Mouse (Mus musculus): ENCODE data around the gene Pcsk2.

Gene Pcsk2

GRCm38 (mm10) chr2:143709979-143710378 is 164.0 kb downstream of the Pcsk2 start:
- ChIA-PET CTCF (interaction anchor here in 3 of 4 experiments (0.7 to 1.1 kb wide), 4 partner anchors 153 to 764 kb away, joined by 3 to 6 read pairs (median 4); no protein-coding TSS in a partner anchor), POLR2A (interaction anchor here in 2 of 4 experiments (0.6 to 1.0 kb wide), 2 partner anchors 304 to 363 kb away, joined by 3 read pairs; no protein-coding TSS in a partner anchor)

- CTCF ChIA-PET = no interaction called here
- POLR2A ChIA-PET = no interaction called here
Observed at GRCm38 (mm10) chr2:143711886-143712285, 165.9 kb downstream of the Pcsk2 start.

DNA sequence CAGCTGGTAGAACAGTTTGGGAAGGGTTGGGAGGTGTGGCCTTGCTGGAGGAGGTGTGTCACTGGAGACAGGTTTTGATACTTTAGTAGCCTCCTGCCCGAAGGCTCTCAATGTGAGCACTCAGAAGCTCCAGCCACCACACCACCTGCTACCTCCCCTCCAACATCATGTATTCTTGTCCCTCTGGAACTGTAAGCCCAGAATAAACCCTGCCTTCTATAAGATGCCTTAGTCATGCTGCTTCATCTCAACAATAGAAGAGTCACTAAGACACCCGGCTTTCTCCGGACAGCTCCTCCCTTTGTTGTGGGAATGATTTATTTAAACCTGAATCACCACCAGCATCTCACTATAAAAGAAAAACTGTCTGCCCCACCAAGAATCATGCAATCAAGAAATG is 166.9 kb downstream of the Pcsk2 start:
- ChIA-PET CTCF (interaction anchor here in 2 of 4 experiments (0.5 to 1.1 kb wide), 2 partner anchors 145 to 599 kb away, joined by 3 to 4 read pairs; no protein-coding TSS in a partner anchor), POLR2A (interaction anchor here in 1 of 4 experiments (0.6 kb wide), 1 partner anchor 110 kb away, joined by 3 read pairs; no protein-coding TSS in a partner anchor)

GRCm38 (mm10) chr2:143713902-143714301 is 167.9 kb downstream of the Pcsk2 start:
- ChIA-PET POLR2A (no interaction called here), CTCF (no interaction called here)

- CTCF ChIA-PET = no interaction called here
- POLR2A ChIA-PET = no interaction called here
Observed at GRCm38 (mm10) chr2:143715110-143715509, 169.2 kb downstream of the Pcsk2 start.

DNA sequence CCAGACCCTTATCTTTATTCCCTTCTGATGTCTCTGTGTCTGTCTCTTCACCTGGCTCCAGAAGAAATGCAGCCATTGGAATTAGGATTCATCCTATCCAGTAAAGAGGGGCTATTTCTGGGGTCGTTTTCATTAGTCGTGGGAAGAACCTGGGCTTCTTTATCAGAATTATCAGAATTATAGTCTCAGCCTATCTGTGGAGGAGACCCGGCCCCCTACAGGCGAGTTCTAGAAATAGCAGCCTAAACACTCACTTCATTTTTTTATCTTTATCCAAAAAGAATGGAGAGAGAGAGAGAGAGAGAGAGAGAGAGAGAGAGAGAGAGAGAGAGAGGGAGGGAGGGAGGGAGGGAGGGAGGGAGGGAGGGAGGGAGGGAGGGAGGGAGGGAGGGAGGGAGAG is 177.3 kb downstream of the Pcsk2 start:
- ChIA-PET CTCF (interaction anchor here in 1 of 4 experiments (0.6 to 0.7 kb wide), 2 partner anchors 28 to 487 kb away, joined by 3 to 5 read pairs; no protein-coding TSS in a partner anchor), POLR2A (no interaction called here)

GRCm38 (mm10) chr2:143724101-143724500 is 178.1 kb downstream of the Pcsk2 start:
- CTCF ChIA-PET = no interaction called here
- POLR2A ChIA-PET = no interaction called here

DNA sequence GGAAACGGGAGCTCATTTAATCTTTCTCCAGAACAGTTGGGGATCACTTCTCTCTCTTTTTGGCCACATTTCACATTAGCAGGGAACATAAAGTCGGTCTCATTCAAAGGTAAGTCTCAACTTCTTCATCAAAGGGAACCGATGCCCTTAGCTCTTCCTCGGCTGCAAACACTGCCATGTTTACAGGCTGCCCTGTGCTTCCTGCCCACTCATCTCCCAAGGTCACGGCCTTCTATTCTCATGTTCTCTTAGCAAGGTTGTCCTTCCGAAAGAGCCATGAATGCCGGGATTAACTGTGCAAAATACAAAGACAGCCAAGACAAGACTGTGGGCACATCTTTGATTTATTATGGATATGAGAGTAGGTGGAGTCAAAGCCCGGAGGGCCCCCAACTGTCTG is 178.8 kb downstream of the Pcsk2 start:
- ChIA-PET CTCF (interaction anchor here in 1 of 4 experiments (0.6 kb wide), 1 partner anchor 90 kb away, joined by 3 read pairs; no protein-coding TSS in a partner anchor), POLR2A (no interaction called here)

DNA sequence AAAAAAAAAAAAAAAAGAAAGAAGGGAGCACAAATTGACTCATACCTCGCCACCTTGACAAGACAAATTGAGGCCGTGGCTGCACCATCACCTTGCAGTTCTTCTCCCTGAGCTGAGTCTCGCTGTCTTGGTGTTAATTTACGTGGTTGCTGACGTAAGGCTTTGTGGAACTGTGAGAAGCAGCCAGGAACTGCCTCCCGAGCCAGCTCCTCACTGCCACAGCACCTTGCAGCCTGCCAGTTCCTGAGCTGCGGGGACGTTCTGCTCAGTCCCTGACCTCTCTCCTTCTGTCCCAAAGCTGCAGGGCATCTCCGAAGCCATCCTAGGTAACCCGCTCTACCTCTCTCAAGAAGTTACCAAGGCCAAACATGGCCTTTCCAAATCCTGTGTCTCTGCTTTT is 186.5 kb downstream of the Pcsk2 start:
- POLR2A ChIA-PET = interaction anchor here in 2 of 4 experiments (0.6 kb wide), 2 partner anchors 12 to 615 kb away, joined by 3 to 4 read pairs; no protein-coding TSS in a partner anchor
- CTCF ChIA-PET = interaction anchor here in 1 of 4 experiments (0.7 kb wide), 1 partner anchor 468 kb away, joined by 3 read pairs; no protein-coding TSS in a partner anchor

- POLR2A ChIA-PET = interaction anchor here in 2 of 4 experiments (0.8 to 1.6 kb wide), 2 partner anchors 15 to 16 kb away, joined by 3 to 4 read pairs; no protein-coding TSS in a partner anchor
- CTCF ChIA-PET = interaction anchor here in 1 of 4 experiments (0.5 kb wide), 1 partner anchor 131 kb away, joined by 5 read pairs; no protein-coding TSS in a partner anchor
Observed at GRCm38 (mm10) chr2:143735442-143735841, 189.5 kb downstream of the Pcsk2 start.

GRCm38 (mm10) chr2:143739475-143740226 is 193.7 kb downstream of the Pcsk2 start:
- ChIA-PET CTCF (no interaction called here), POLR2A (interaction anchor here in 1 of 4 experiments (1.3 kb wide), 1 partner anchor 19 kb away, joined by 3 read pairs; no protein-coding TSS in a partner anchor)

DNA sequence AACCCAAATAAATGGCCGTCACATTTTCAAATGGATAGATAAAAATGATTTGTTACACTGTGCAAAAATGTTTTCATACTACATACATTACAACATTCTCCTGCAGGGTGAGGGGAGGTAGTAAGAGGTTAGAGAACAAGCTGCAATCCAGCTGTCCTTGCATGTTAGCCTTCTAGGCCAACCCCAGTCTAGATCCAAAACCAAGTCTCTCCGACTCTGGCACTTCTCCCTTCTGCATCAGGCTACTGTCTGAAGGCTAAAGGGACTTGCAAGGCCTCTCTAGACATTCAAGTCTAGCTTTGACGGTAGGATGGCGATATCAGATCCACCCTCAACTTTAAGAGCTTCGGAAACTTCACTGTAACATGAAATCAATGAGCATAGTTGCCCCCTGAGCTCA is 196.5 kb downstream of the Pcsk2 start:
- ChIA-PET CTCF (no interaction called here), POLR2A (no interaction called here)

- ChIA-PET CTCF (no interaction called here), POLR2A (no interaction called here)
Observed at GRCm38 (mm10) chr2:143743081-143743480, 197.1 kb downstream of the Pcsk2 start.

DNA sequence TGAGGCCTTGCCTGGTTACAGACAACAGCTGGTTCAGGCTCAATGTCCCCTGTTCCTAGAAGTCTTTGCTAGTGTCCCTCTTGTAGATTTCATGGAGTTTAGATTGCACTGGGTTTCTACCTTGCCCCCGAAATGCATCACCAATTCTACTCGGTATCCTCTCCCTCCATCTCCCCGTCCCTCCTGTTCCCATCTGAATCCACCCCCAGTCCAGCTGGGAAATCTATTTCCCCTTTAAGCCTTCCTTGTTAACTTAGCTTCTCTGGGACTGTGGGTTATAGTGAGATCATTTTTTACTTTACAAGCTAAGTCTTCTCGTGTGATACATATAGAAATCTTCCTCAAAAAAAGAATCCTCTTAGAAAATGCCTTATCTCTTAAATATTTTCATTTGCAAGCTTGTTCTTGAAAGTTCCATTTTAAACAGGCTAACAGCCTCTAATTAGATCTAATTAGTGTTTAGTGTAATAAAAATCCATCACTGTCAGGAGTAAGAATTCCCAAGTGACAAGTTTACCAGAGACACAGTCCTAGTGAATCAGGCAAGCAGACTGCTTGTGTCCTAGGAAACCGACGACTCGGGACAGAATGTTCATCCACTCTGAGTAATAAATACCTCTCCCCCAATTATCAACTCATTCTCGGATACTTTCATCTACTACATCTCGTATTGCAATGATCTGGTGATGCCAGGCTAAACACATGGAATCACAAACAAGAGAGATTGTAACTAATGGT is 206.3 kb downstream of the Pcsk2 start:
- POLR2A ChIA-PET = interaction anchor here in 1 of 4 experiments (2.0 kb wide), 1 partner anchor 16 kb away, joined by 4 read pairs; no protein-coding TSS in a partner anchor
- CTCF ChIA-PET = no interaction called here

DNA sequence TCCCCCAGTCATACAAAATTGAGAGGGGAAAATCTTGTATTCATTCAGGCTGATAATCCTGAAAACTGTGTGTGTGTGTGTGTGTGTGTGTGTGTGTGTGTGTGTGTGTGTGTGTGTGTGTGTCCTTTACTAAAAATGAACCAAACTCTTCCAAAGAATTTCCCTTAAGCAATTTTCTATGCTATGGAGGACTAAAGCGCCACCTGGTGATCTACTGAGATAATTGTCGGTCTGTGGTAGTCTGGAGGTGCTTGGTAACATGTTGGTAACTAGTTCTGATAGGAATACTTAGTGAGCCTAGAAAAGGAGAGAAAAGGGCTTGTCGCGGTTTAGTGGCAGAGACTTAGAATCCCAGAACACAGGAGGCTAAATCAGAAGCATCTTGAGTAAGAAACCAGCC is 230.5 kb downstream of the Pcsk2 start:
- ChIA-PET POLR2A (no interaction called here), CTCF (interaction anchor here in 1 of 4 experiments (0.7 kb wide), 1 partner anchor 65 kb away, joined by 3 read pairs; no protein-coding TSS in a partner anchor)

DNA sequence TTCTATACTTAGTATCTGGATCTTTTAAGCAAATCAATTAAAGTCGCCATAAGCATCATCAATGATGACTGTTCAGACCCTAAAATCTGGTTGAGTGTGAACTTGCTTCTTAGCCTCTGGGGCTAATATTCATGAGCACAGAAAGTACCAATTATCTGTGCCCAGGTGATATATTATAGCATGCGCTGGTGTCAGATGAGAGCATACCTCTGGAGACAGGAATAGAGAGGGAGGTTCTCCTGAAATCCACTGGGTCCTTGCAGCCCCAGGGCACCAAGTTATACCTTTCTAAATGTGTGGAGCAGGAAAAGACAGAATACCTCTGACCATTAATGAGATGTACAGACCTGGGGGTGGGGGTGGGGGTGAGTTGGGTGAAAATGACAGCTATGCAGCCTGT is 234.4 kb downstream of the Pcsk2 start:
- POLR2A ChIA-PET = no interaction called here

GRCm38 (mm10) chr2:143789911-143790310 is 244.0 kb downstream of the Pcsk2 start:
- ChIA-PET POLR2A (no interaction called here), CTCF (no interaction called here)

More for the DNA sequence above, 234.4 kb downstream of the Pcsk2 start:
- CTCF ChIA-PET = no interaction called here

GRCm38 (mm10) chr2:143795858-143796257 is 249.9 kb downstream of the Pcsk2 start:
- CTCF ChIA-PET = no interaction called here
- POLR2A ChIA-PET = no interaction called here

GRCm38 (mm10) chr2:143796335-143797013 is 250.5 kb downstream of the Pcsk2 start:
- ChIA-PET POLR2A (no interaction called here), CTCF (no interaction called here)

- ChIA-PET CTCF (no interaction called here), POLR2A (no interaction called here)
Observed at GRCm38 (mm10) chr2:143801097-143801496, 255.1 kb downstream of the Pcsk2 start.
